Mouse (Mus musculus): ENCODE measurements at regions not wholly inside any gene's neighbourhood (a gene's known extent, or its start where the extent isn't known, plus 50 kb on each side); places are given as distances from the start of the nearest gene placed in this dataset.

DNA sequence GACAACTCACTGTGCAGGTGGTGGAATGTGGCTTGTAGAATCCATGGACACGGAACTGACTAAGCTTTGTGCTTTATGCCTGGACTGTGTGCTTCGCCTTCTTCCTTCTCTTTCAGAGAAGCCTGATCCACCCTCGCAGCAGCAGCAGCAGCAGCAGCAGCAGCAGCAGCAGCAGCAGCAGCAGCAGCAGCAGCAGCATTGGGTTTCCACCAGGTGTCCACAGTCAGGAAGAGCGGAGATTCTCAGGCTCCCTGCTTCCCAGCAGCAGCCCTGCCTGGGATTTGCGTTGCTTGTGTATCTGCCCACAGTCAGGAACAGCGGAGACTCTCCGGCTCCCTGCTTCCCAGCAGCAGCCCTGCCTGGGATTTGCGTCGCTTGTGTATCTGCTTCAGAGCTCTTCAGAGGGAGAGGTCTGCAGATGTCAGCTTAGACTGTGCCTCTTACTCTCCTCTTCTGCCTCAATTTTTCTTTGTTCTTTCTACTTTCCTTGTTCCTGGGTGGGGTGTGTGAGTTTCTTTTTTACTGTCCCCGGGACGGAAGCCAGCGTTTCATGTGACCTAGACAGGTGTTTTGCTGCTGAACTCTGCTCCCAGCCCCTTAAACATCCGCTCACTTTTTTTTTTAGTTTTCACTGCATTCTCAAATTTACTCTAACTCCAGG lies 168.1 kb upstream of the Olig3 start:
- peak; percentile 25 for TF ChIP-seq CTCF (IDR thresholded peaks at IDR 0.05)
- in situ Hi-C loops (cut with MboI; ENCODE audit: low pct_unique_long_range_greater_than_20kb), result loop anchor here (5.0 kb wide), 2 partner anchors 176 to 236 kb away; no protein-coding TSS in a partner anchor
- DNase-seq (ENCODE audit: low read depth, low spot score) (no peak), ATAC-seq (no peak)
- POLR2A ChIA-PET, result no interaction called here
- no peaks in the 10 kb centered on the region for H3K27me3 ChIP-seq
- CTCF ChIA-PET, result interaction anchor here (4.7 kb wide), 1 partner anchor 173 kb away, joined by 43 read pairs; the partner anchor contains the start of gene Tnfaip3

- POLR2A ChIA-PET, result no interaction called here
- CTCF ChIA-PET, result interaction anchor here (4.7 kb wide), 1 partner anchor 172 kb away, joined by 43 read pairs; the partner anchor contains the start of gene Tnfaip3
- ATAC-seq (no peak), DNase-seq (ENCODE audit: low read depth, low spot score) (no peak)
- TF ChIP-seq CTCF (IDR thresholded peaks at IDR 0.05), result no peak
- in situ Hi-C loops (cut with MboI; ENCODE audit: low pct_unique_long_range_greater_than_20kb), result loop anchor here (5.0 kb wide), 2 partner anchors 175 to 235 kb away; no protein-coding TSS in a partner anchor
- H3K27me3 ChIP-seq, result no peaks in the 10 kb centered on the region
Observed at GRCm38 (mm10) chr10:19187716-19188081, 168.6 kb upstream of the Olig3 start.

GRCm38 (mm10) chr10:19187084-19187615 lies 169.2 kb upstream of the Olig3 start:
- CTCF ChIA-PET, result interaction anchor here (4.7 kb wide), 1 partner anchor 172 kb away, joined by 43 read pairs; the partner anchor contains the start of gene Tnfaip3
- DNase-seq (ENCODE audit: low read depth, low spot score), result no peak
- in situ Hi-C loops (cut with MboI; ENCODE audit: low pct_unique_long_range_greater_than_20kb), result loop anchor here (5.0 kb wide), 2 partner anchors 175 to 235 kb away; no protein-coding TSS in a partner anchor
- no peaks in the 10 kb centered on the region for H3K27me3 ChIP-seq
- no peak for ATAC-seq
- POLR2A ChIA-PET, result no interaction called here
- TF ChIP-seq CTCF (IDR thresholded peaks at IDR 0.05), result no peak

GRCm38 (mm10) chr10:19185790-19186581 lies 170.3 kb upstream of the Olig3 start:
- in situ Hi-C loops (cut with MboI; ENCODE audit: low pct_unique_long_range_greater_than_20kb), result loop anchor here (5.0 kb wide), 2 partner anchors 174 to 234 kb away; no protein-coding TSS in a partner anchor
- DNase-seq (ENCODE audit: low read depth, low spot score), result no peak

GRCm38 (mm10) chr10:19184886-19185285 lies 169.4 kb upstream of the Tnfaip3 start:
- in situ Hi-C loops (cut with MboI; ENCODE audit: low pct_unique_long_range_greater_than_20kb), result loop anchor here (5.0 kb wide), 2 partner anchors 173 to 233 kb away; no protein-coding TSS in a partner anchor
- H3K27me3 ChIP-seq, result no peaks in the 10 kb centered on the region
- ChIA-PET POLR2A (interaction anchor here (1.1 to 1.3 kb wide), 2 partner anchors 162 to 169 kb away, joined by 4 read pairs; partner anchors contain the start of gene Tnfaip3), CTCF (interaction anchor here (0.9 to 4.7 kb wide), 12 partner anchors 12 to 334 kb away, joined by 3 to 43 read pairs (median 4); partner anchors contain the start of gene Tnfaip3)
- DNase-seq (ENCODE audit: low read depth, low spot score) (no peak), ATAC-seq (no peak)
- no peak for TF ChIP-seq CTCF (IDR thresholded peaks at IDR 0.05)

More at GRCm38 (mm10) chr10:19185790-19186581, 170.3 kb upstream of the Olig3 start:
- POLR2A ChIA-PET, result interaction anchor here (0.6 to 1.3 kb wide), 4 partner anchors 163 to 269 kb away, joined by 3 to 4 read pairs (median 4); partner anchors contain the start of gene Tnfaip3
- TF ChIP-seq CTCF (IDR thresholded peaks at IDR 0.05), result peak; percentile 88
- peak; percentile 17 for ATAC-seq
- CTCF ChIA-PET, result interaction anchor here (0.7 to 4.7 kb wide), 32 partner anchors 8 to 333 kb away, joined by 3 to 43 read pairs (median 4); partner anchors contain the start of gene Tnfaip3
- H3K27me3 ChIP-seq, result no peaks in the 10 kb centered on the region

- CTCF ChIA-PET, result interaction anchor here (1.9 kb wide), 1 partner anchor 162 kb away, joined by 7 read pairs; the partner anchor contains the start of gene Tnfaip3
- POLR2A ChIA-PET, result no interaction called here
- TF ChIP-seq CTCF (IDR thresholded peaks at IDR 0.05), result no peak
- no peak for DNase-seq (ENCODE audit: low read depth, low spot score)
- in situ Hi-C loops (cut with MboI; ENCODE audit: low pct_unique_long_range_greater_than_20kb), result no loop called here
- H3K27me3 ChIP-seq, result no peaks in the 10 kb centered on the region
- ATAC-seq, result no peak
Observed at GRCm38 (mm10) chr10:19177895-19178294, 162.4 kb upstream of the Tnfaip3 start.

GRCm38 (mm10) chr10:19177414-19177813 lies 162.0 kb upstream of the Tnfaip3 start:
- in situ Hi-C loops (cut with MboI; ENCODE audit: low pct_unique_long_range_greater_than_20kb), result no loop called here
- DNase-seq (ENCODE audit: low read depth, low spot score) (no peak), ATAC-seq (no peak)
- no peak for TF ChIP-seq CTCF (IDR thresholded peaks at IDR 0.05)
- ChIA-PET CTCF (interaction anchor here (1.9 kb wide), 1 partner anchor 162 kb away, joined by 7 read pairs; the partner anchor contains the start of gene Tnfaip3), POLR2A (no interaction called here)
- no peaks in the 10 kb centered on the region for H3K27me3 ChIP-seq

GRCm38 (mm10) chr10:19176249-19176648 lies 160.8 kb upstream of the Tnfaip3 start:
- DNase-seq (ENCODE audit: low read depth, low spot score) (no peak), ATAC-seq (no peak)
- ChIA-PET POLR2A (interaction anchor here (0.5 kb wide), 1 partner anchor 135 kb away, joined by 4 read pairs; no protein-coding TSS in a partner anchor), CTCF (no interaction called here)
- in situ Hi-C loops (cut with MboI; ENCODE audit: low pct_unique_long_range_greater_than_20kb), result no loop called here
- H3K27me3 ChIP-seq, result no peaks in the 10 kb centered on the region
- no peak for TF ChIP-seq CTCF (IDR thresholded peaks at IDR 0.05)

DNA sequence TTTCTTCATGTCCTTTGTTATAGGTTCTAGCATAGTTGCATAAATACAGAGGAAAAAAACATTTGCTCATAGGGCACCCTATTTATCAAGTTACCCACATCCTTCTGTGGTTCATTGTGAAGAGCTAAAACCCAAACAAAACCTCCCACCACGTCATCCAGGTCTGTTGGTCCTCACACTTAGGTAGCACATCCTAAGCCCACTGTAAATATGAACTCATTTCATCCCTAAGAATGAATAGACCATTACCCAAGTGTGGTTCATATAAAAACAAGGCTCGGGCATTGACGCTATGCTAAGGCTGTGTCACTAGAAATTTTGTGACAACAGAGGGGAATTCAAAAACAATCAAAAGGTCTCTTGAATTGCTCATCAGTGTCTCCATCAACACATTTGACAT lies 156.4 kb upstream of the Tnfaip3 start:
- H3K27me3 ChIP-seq, result no peaks in the 10 kb centered on the region
- ChIA-PET POLR2A (no interaction called here), CTCF (interaction anchor here (1.8 kb wide), 1 partner anchor 24 kb away, joined by 4 read pairs; no protein-coding TSS in a partner anchor)
- no peak for TF ChIP-seq CTCF (IDR thresholded peaks at IDR 0.05)
- in situ Hi-C loops (cut with MboI; ENCODE audit: low pct_unique_long_range_greater_than_20kb), result no loop called here
- ATAC-seq, result no peak
- DNase-seq (ENCODE audit: low read depth, low spot score), result no peak

- no peaks in the 10 kb centered on the region for H3K27me3 ChIP-seq
- DNase-seq (ENCODE audit: low read depth, low spot score) (no peak), ATAC-seq (no peak)
- ChIA-PET CTCF (interaction anchor here (1.1 to 1.8 kb wide), 6 partner anchors 10 to 172 kb away, joined by 3 to 5 read pairs (median 4); no protein-coding TSS in a partner anchor), POLR2A (no interaction called here)
- no peak for TF ChIP-seq CTCF (IDR thresholded peaks at IDR 0.05)
- in situ Hi-C loops (cut with MboI; ENCODE audit: low pct_unique_long_range_greater_than_20kb), result no loop called here
Observed at GRCm38 (mm10) chr10:19170596-19170995, 155.1 kb upstream of the Tnfaip3 start.

Data from Patski (cell line).